Mouse (Mus musculus): ENCODE measurements around the gene Gabrg3. TPM values are rescaled to one million over a fixed set of nuclear protein-coding genes. Genes with fewer than 3 reads are reported as not detected.

Gabrg3 gene
- polyA plus RNA-seq, 1 experiment from 2014 or later, result 0.04 TPM

DNA sequence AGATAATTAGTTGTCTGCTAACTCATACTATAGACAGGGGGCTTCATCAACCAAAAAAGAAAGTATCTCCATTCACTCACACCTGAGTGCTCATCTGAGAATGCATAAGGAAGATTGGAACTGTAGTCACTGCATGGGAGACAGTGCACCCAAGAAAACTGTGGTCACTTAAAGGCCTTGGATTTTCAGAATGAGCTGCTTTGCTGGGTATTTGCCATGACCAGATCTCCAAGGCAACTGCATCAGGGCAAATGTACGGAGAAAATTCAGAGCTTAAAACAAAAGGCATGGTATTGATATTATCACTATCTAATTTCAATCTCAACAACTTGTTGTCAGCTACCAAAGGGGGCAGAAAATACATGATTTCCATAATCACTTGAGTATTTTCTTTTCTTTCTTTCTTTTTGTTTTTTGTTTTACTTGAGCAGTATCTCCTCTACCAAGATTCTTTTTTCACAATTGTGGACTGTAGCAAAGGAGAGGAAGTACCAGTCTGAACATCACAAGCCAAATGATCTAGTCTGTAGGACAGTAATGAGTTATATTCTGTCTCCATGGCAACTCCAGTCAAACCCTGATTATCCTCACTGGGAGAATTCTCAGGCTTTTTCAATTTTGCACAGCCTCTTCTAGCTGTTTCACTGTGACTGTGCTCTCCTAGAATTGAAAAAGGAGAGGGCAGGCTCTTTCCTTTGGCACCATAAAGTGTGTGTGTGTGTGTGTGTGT lies 335.9 kb downstream of the Gabrg3 start:
- no peak overlapping the region for H3K9ac ChIP-seq (ENCODE audit: low read depth, low read length)
- no peaks in the 10 kb centered on the region for H3K36me3 ChIP-seq (ENCODE audit: control insufficient read depth, insufficient read depth)
- no peak for ATAC-seq (ENCODE audit: low read depth)
- no peak overlapping the region for H3K4me3 ChIP-seq (ENCODE audit: low read depth, low read length)
- H3K4me1 ChIP-seq (ENCODE audit: control insufficient read depth, low read depth, low read length), result no peaks in the 10 kb centered on the region
- no peaks in the 10 kb centered on the region for H3K27me3 ChIP-seq (ENCODE audit: control insufficient read depth, insufficient read depth, low read depth, low read length)
- no peak overlapping the region for H3K27ac ChIP-seq (ENCODE audit: low read length)
- no peak overlapping the region for H3K4me2 ChIP-seq (ENCODE audit: low read depth, low read length)
- no peaks in the 10 kb centered on the region for H3K9me3 ChIP-seq (replicated peaks; ENCODE audit: control insufficient read depth, low read length)
- WGBS (ENCODE audit: insufficient replicate concordance), result 52% methylated on average over 1 of the region's 1 CpGs

DNA sequence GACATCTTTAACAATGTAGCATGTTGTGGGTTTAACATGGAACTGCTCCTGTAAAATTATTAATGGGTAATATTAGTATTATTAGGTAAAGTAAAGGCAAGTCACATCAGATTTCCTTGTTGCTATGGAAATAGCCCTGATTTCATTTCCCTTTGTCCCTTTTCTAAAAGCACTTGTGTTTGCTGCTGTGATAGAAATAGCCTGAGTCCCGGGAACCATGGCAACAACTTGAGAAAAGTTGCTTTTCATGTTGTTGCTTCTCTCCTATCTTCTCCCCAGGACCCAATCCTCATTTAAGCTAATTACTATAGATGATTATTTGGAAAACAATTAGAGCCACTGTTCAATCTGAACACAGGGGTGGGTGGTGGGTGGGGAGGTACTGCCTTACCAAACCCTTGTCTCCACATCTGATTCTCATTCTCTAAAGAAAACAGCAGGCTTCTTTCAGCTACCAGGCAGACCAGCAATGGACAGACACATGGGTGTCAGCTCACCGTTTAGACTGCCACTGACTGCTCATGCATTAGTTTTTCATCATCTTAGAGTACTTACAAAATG lies 349.0 kb downstream of the Gabrg3 start:
- no peak for ATAC-seq (ENCODE audit: low read depth)
- WGBS (ENCODE audit: insufficient replicate concordance), result 42% methylated on average over 2 of the region's 2 CpGs

GRCm38 (mm10) chr7:57000585-57001261 lies 386.3 kb downstream of the Gabrg3 start:
- Histone ChIP-seq H3K4me3 (ENCODE audit: low read depth, low read length) (no peak overlapping the region), H3K4me1 (ENCODE audit: control insufficient read depth, low read depth, low read length) (no peaks in the 10 kb centered on the region), H3K27ac (ENCODE audit: low read length) (no peak overlapping the region), H3K9me3 (replicated peaks; ENCODE audit: control insufficient read depth, low read length) (no peaks in the 10 kb centered on the region), H3K36me3 (ENCODE audit: control insufficient read depth, insufficient read depth) (no peaks in the 10 kb centered on the region), H3K4me2 (ENCODE audit: low read depth, low read length) (no peak overlapping the region), H3K9ac (ENCODE audit: low read depth, low read length) (no peak overlapping the region), H3K27me3 (ENCODE audit: control insufficient read depth, insufficient read depth, low read depth, low read length) (no peaks in the 10 kb centered on the region)
- ATAC-seq (ENCODE audit: low read depth), result no peak
- 84% methylated on average over 3 of the region's 3 CpGs for WGBS (ENCODE audit: insufficient replicate concordance)

More for the DNA sequence above, 349.0 kb downstream of the Gabrg3 start:
- H3K9me3 ChIP-seq (replicated peaks; ENCODE audit: control insufficient read depth, low read length), result no peaks in the 10 kb centered on the region
- H3K4me2 ChIP-seq (ENCODE audit: low read depth, low read length), result no peak overlapping the region
- no peak overlapping the region for H3K9ac ChIP-seq (ENCODE audit: low read depth, low read length)
- no peak overlapping the region for H3K27ac ChIP-seq (ENCODE audit: low read length)
- H3K4me3 ChIP-seq (ENCODE audit: low read depth, low read length), result no peak overlapping the region
- no peaks in the 10 kb centered on the region for H3K4me1 ChIP-seq (ENCODE audit: control insufficient read depth, low read depth, low read length)
- no peaks in the 10 kb centered on the region for H3K36me3 ChIP-seq (ENCODE audit: control insufficient read depth, insufficient read depth)
- no peaks in the 10 kb centered on the region for H3K27me3 ChIP-seq (ENCODE audit: control insufficient read depth, insufficient read depth, low read depth, low read length)

- Histone ChIP-seq H3K27me3 (ENCODE audit: control insufficient read depth, insufficient read depth, low read depth, low read length) (no peaks in the 10 kb centered on the region), H3K36me3 (ENCODE audit: control insufficient read depth, insufficient read depth) (no peaks in the 10 kb centered on the region), H3K4me1 (ENCODE audit: control insufficient read depth, low read depth, low read length) (no peaks in the 10 kb centered on the region), H3K4me3 (ENCODE audit: low read depth, low read length) (no peak overlapping the region), H3K27ac (ENCODE audit: low read length) (no peak overlapping the region), H3K9ac (ENCODE audit: low read depth, low read length) (no peak overlapping the region), H3K4me2 (ENCODE audit: low read depth, low read length) (no peak overlapping the region), H3K9me3 (replicated peaks; ENCODE audit: control insufficient read depth, low read length) (no peaks in the 10 kb centered on the region)
- 55% methylated on average over 2 of the region's 2 CpGs for WGBS (ENCODE audit: insufficient replicate concordance)
- no peak for ATAC-seq (ENCODE audit: low read depth)
These were observed 389.0 kb downstream of the Gabrg3 start for GRCm38 (mm10) chr7:56997713-56998624.

- WGBS (ENCODE audit: insufficient replicate concordance), result no CpG with 5 or more reads among the region's 2 CpGs
- H3K4me3 ChIP-seq (ENCODE audit: low read depth, low read length), result no peak overlapping the region
- no peaks in the 10 kb centered on the region for H3K36me3 ChIP-seq (ENCODE audit: control insufficient read depth, insufficient read depth)
- no peaks in the 10 kb centered on the region for H3K9me3 ChIP-seq (replicated peaks; ENCODE audit: control insufficient read depth, low read length)
- H3K4me1 ChIP-seq (ENCODE audit: control insufficient read depth, low read depth, low read length), result no peaks in the 10 kb centered on the region
- ATAC-seq (ENCODE audit: low read depth), result no peak
- no peak overlapping the region for H3K27ac ChIP-seq (ENCODE audit: low read length)
- no peak overlapping the region for H3K9ac ChIP-seq (ENCODE audit: low read depth, low read length)
- H3K4me2 ChIP-seq (ENCODE audit: low read depth, low read length), result no peak overlapping the region
- H3K27me3 ChIP-seq (ENCODE audit: control insufficient read depth, insufficient read depth, low read depth, low read length), result no peaks in the 10 kb centered on the region
These were observed 440.6 kb downstream of the Gabrg3 start for GRCm38 (mm10) chr7:56946398-56946797.

GRCm38 (mm10) chr7:56941606-56942005 lies 445.4 kb downstream of the Gabrg3 start:
- H3K27ac ChIP-seq (ENCODE audit: low read length), result no peak overlapping the region
- no peak overlapping the region for H3K4me3 ChIP-seq (ENCODE audit: low read depth, low read length)
- no peaks in the 10 kb centered on the region for H3K9me3 ChIP-seq (replicated peaks; ENCODE audit: control insufficient read depth, low read length)
- ATAC-seq (ENCODE audit: low read depth), result no peak
- 49% methylated on average over 2 of the region's 2 CpGs for WGBS (ENCODE audit: insufficient replicate concordance)
- no peaks in the 10 kb centered on the region for H3K27me3 ChIP-seq (ENCODE audit: control insufficient read depth, insufficient read depth, low read depth, low read length)
- no peaks in the 10 kb centered on the region for H3K36me3 ChIP-seq (ENCODE audit: control insufficient read depth, insufficient read depth)
- no peak overlapping the region for H3K4me2 ChIP-seq (ENCODE audit: low read depth, low read length)
- no peak overlapping the region for H3K9ac ChIP-seq (ENCODE audit: low read depth, low read length)
- H3K4me1 ChIP-seq (ENCODE audit: control insufficient read depth, low read depth, low read length), result no peaks in the 10 kb centered on the region

DNA sequence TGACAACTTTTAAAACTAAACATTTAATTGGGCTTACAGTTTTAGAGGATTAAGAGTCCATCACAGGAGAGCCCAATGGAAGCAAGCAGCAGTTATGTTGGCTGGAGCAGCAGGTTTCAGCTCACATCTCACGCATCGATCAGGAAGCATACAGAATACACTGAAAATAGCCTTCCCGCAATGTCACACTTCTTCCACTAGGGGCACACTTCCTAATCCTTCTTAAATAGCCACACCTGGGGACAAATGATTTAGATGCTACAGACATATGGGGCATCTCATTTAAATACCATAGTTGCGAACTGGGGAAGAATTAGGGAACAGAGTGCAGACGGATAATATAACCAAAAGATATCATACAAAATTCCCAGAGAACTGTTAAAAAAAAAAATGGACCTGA lies 449.0 kb downstream of the Gabrg3 start:
- 55% methylated on average over 5 of the region's 5 CpGs for WGBS (ENCODE audit: insufficient replicate concordance)
- ATAC-seq (ENCODE audit: low read depth), result no peak

GRCm38 (mm10) chr7:56919499-56919898 lies 467.5 kb downstream of the Gabrg3 start:
- Histone ChIP-seq H3K4me3 (ENCODE audit: low read depth, low read length) (no peak overlapping the region), H3K27ac (ENCODE audit: low read length) (no peak overlapping the region), H3K36me3 (ENCODE audit: control insufficient read depth, insufficient read depth) (no peaks in the 10 kb centered on the region), H3K4me2 (ENCODE audit: low read depth, low read length) (no peak overlapping the region), H3K27me3 (ENCODE audit: control insufficient read depth, insufficient read depth, low read depth, low read length) (no peaks in the 10 kb centered on the region), H3K4me1 (ENCODE audit: control insufficient read depth, low read depth, low read length) (no peaks in the 10 kb centered on the region), H3K9ac (ENCODE audit: low read depth, low read length) (no peak overlapping the region), H3K9me3 (replicated peaks; ENCODE audit: control insufficient read depth, low read length) (no peaks in the 10 kb centered on the region)
- no peak for ATAC-seq (ENCODE audit: low read depth)
- 61% methylated on average over 1 of the region's 1 CpGs for WGBS (ENCODE audit: insufficient replicate concordance)

More for the DNA sequence above, 449.0 kb downstream of the Gabrg3 start:
- Histone ChIP-seq H3K9ac (ENCODE audit: low read depth, low read length) (no peak overlapping the region), H3K4me3 (ENCODE audit: low read depth, low read length) (no peak overlapping the region), H3K9me3 (replicated peaks; ENCODE audit: control insufficient read depth, low read length) (no peaks in the 10 kb centered on the region), H3K4me2 (ENCODE audit: low read depth, low read length) (no peak overlapping the region), H3K36me3 (ENCODE audit: control insufficient read depth, insufficient read depth) (no peaks in the 10 kb centered on the region), H3K4me1 (ENCODE audit: control insufficient read depth, low read depth, low read length) (no peaks in the 10 kb centered on the region), H3K27ac (ENCODE audit: low read length) (no peak overlapping the region), H3K27me3 (ENCODE audit: control insufficient read depth, insufficient read depth, low read depth, low read length) (no peaks in the 10 kb centered on the region)
